Mouse (Mus musculus): ENCODE measurements around the gene Chit1. TPM values are rescaled to one million over a fixed set of nuclear protein-coding genes. Genes with fewer than 3 reads are reported as not detected.

The Chit1 gene
- polyA plus RNA-seq, 1 experiment from 2014 or later: 0.58 TPM

DNA sequence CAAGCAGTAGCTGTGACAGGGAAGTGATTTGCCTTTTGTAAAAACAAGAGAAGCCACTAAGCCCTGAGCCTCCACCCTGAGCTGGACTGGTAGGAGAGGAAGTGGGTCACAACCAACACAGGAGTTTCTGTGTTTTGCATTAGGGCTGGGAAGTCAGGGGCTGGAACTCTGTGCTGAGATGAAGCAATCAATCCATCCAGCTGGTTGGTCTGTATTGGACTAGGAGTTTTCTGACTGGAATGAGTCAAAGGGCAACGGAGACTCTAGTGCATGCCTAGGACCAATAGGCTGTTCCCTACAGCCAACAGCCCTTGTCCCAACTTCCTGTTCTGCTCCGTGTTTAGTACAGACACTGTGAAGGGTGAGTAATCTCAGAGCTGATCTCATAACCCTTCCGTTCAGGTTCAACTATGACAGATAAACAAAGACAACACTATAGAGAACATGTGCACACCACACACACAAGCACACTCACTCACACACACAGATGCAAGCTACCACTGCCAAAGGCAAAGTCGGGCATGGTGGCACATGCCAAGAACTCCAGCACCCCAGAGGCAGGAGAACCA is 45.7 kb upstream of the Chit1 start:
- Histone ChIP-seq H3K4me3 (replicated peaks; ENCODE audit: low read depth, low read length) (no peak overlapping the region), H3K9me3 (replicated peaks; ENCODE audit: low read length) (no peaks in the 10 kb centered on the region), H3K36me3 (ENCODE audit: insufficient read depth, low read length) (no peaks in the 10 kb centered on the region), H3K27ac (peak overlapping the region; percentile 20; the same call in 1 of the 2 replicates), H3K4me2 (ENCODE audit: low read length) (no peak overlapping the region), H3K27me3 (ENCODE audit: insufficient read depth, low read length) (no peaks in the 10 kb centered on the region), H3K9ac (ENCODE audit: low read depth, low read length) (no peak overlapping the region), H3K4me1 (replicated peaks; ENCODE audit: insufficient read depth, low read length) (peaks cover 71% of the 10 kb centered on the region)
- 33% methylated on average over 4 of the region's 4 CpGs for WGBS
- ATAC-seq (replicated peaks; ENCODE audit: low FRiP score, low read depth) (no peak), DNase-seq (ENCODE audit: low spot score) (no peak)
- no peak for TF ChIP-seq CTCF (IDR thresholded peaks at IDR 0.05; ENCODE audit: low read depth)

DNA sequence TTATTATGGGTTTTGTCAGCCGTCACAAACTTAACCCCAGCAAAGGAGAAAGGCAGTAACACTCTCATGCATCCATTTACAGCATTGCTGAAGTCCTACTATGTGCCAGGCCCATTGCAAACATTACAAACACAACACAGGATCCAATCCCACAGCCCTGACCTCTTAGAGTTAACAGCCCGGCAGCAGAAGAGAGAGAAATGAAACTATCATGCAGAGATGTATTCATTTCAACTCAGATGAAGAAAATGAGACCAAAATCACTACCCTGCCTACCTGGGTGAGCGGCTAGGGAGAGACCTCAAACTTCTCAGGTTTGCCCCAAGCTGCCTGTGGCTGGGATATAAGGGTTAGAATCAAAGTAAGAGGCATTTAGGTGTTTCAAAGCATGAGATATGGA is 44.5 kb upstream of the Chit1 start:
- DNase-seq (ENCODE audit: low spot score) (no peak), ATAC-seq (replicated peaks; ENCODE audit: low FRiP score, low read depth) (no peak)
- Histone ChIP-seq H3K36me3 (ENCODE audit: insufficient read depth, low read length) (no peaks in the 10 kb centered on the region), H3K9me3 (replicated peaks; ENCODE audit: low read length) (no peaks in the 10 kb centered on the region), H3K4me1 (replicated peaks; ENCODE audit: insufficient read depth, low read length) (peaks cover 67% of the 10 kb centered on the region), H3K9ac (ENCODE audit: low read depth, low read length) (no peak overlapping the region), H3K4me2 (ENCODE audit: low read length) (no peak overlapping the region), H3K27ac (0 out of 2 replicates have a peak overlapping the region, but pooled peaks have one; percentile 47), H3K27me3 (ENCODE audit: insufficient read depth, low read length) (no peaks in the 10 kb centered on the region), H3K4me3 (replicated peaks; ENCODE audit: low read depth, low read length) (no peak overlapping the region)
- 45% methylated on average over 3 of the region's 3 CpGs for WGBS
- no peak for TF ChIP-seq CTCF (IDR thresholded peaks at IDR 0.05; ENCODE audit: low read depth)

DNA sequence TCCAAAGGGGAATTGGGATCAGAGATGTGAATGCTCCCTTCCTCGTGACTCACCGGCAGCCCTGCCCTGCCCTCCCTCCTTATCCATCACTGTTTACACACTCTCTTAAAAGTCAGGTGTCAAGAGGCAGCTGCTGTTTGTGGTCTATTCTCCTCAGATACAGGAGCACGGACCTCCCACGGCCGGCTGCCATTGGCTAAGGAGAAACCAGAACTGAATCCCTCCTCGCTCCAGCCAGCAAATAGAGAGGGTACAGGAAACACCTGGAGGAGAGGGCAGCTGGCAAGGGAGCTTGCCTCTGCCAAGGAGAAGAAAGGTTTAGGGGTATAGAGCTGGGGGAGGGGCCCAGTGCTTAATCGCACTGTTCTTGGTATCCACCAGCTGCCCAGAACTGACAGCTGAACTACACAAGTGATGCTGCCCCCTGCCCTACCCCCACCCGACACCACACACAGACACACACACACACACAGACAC is 43.9 kb upstream of the Chit1 start:
- TF ChIP-seq CTCF (IDR thresholded peaks at IDR 0.05; ENCODE audit: low read depth): no peak
- Histone ChIP-seq H3K4me2 (ENCODE audit: low read length) (no peak overlapping the region), H3K27ac (0 out of 2 replicates have a peak overlapping the region, but pooled peaks have one; percentile 47), H3K27me3 (ENCODE audit: insufficient read depth, low read length) (no peaks in the 10 kb centered on the region), H3K9me3 (replicated peaks; ENCODE audit: low read length) (no peaks in the 10 kb centered on the region), H3K4me1 (replicated peaks; ENCODE audit: insufficient read depth, low read length) (peaks cover 66% of the 10 kb centered on the region), H3K36me3 (ENCODE audit: insufficient read depth, low read length) (no peaks in the 10 kb centered on the region), H3K9ac (ENCODE audit: low read depth, low read length) (no peak overlapping the region), H3K4me3 (replicated peaks; ENCODE audit: low read depth, low read length) (no peak overlapping the region)
- ATAC-seq (replicated peaks; ENCODE audit: low FRiP score, low read depth) (peak; percentile 53), DNase-seq (ENCODE audit: low spot score) (peak; percentile 82)
- WGBS: 6% methylated on average over 8 of the region's 8 CpGs

GRCm38 (mm10) chr1:134070099-134070669 is 40.9 kb upstream of the Chit1 start:
- 52% methylated on average over 8 of the region's 8 CpGs for WGBS
- TF ChIP-seq CTCF (IDR thresholded peaks at IDR 0.05; ENCODE audit: low read depth): no peak
- Histone ChIP-seq H3K4me1 (replicated peaks; ENCODE audit: insufficient read depth, low read length) (peaks cover 42% of the 10 kb centered on the region), H3K4me3 (replicated peaks; ENCODE audit: low read depth, low read length) (no peak overlapping the region), H3K27me3 (ENCODE audit: insufficient read depth, low read length) (no peaks in the 10 kb centered on the region), H3K4me2 (ENCODE audit: low read length) (no peak overlapping the region), H3K36me3 (ENCODE audit: insufficient read depth, low read length) (0 out of 2 replicates have a peak, but pooled peaks cover under 1% of the 10 kb centered on the region), H3K9me3 (replicated peaks; ENCODE audit: low read length) (no peaks in the 10 kb centered on the region), H3K9ac (ENCODE audit: low read depth, low read length) (no peak overlapping the region), H3K27ac (peak overlapping the region; percentile 72)
- DNase-seq (ENCODE audit: low spot score): no peak
- no peak for ATAC-seq (replicated peaks; ENCODE audit: low FRiP score, low read depth)

DNA sequence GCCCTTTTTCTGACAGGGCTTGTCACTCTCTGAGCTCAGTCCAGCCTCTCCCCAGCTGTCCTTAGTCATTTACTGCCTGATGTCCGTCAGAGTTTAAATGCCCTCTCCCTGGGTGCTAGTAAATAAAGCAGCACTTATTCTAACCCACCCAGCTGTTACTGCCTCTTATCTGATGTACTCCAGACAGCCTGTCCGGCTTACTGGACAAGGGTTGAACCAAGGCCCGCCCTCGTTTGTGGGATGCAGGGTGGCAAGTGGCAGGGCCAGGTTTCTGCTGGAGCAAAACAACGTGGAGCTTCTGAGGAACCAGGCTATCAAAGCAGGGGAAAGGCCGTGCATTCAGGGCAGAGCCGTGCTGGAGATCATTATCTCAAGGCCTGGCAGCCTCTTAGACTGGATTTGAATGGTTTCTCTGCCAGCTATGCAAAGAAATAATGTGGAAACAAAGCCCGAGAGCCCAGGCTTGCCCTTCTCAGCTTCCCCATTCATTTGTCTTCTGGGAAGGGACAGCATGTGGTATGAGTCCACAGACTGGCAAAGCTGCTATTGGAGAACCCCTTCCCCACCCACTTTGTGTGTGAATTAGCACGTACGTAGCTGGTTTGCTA is 39.5 kb upstream of the Chit1 start:
- peaks cover 13% of the 10 kb centered on the region; the same call in 1 of the 2 replicates for H3K36me3 ChIP-seq (ENCODE audit: insufficient read depth, low read length)
- H3K27ac ChIP-seq: peak overlapping the region; percentile 72
- no peaks in the 10 kb centered on the region for H3K9me3 ChIP-seq (replicated peaks; ENCODE audit: low read length)
- H3K27me3 ChIP-seq (ENCODE audit: insufficient read depth, low read length): no peaks in the 10 kb centered on the region
- no peak overlapping the region for H3K9ac ChIP-seq (ENCODE audit: low read depth, low read length)
- no peak overlapping the region for H3K4me2 ChIP-seq (ENCODE audit: low read length)
- H3K4me1 ChIP-seq (replicated peaks; ENCODE audit: insufficient read depth, low read length): peaks cover 45% of the 10 kb centered on the region
- peak; percentile 40; the same call in 1 of the 2 replicates for ATAC-seq (replicated peaks; ENCODE audit: low FRiP score, low read depth)
- WGBS: 37% methylated on average over 10 of the region's 10 CpGs
- peak; percentile 53 for DNase-seq (ENCODE audit: low spot score)
- H3K4me3 ChIP-seq (replicated peaks; ENCODE audit: low read depth, low read length): no peak overlapping the region
- TF ChIP-seq CTCF (IDR thresholded peaks at IDR 0.05; ENCODE audit: low read depth): no peak

DNA sequence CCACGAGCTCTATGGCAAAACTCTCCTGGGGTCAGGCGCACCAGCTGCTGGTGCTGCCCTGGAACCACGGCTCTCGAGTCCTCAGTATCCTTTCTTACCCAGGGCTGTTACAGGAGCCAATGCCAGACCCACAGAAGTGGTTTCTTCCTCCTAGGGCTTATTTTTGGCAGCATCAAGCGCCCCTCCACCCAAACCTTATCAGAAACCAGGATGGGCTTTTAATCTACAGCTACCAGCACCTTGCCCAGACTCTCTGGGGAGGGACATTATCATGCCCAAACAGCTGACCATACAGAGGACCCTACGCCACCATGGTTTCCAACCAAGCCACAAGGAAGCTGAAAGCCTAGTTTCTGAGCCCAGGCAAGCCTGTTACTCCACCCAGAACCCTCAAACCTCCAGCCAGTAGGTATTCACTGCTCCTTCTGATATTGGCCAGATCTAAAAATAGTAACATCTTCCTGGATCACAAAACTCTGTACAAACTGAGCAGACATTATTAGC is 37.9 kb upstream of the Chit1 start:
- Histone ChIP-seq H3K27ac (no peak overlapping the region), H3K27me3 (ENCODE audit: insufficient read depth, low read length) (no peaks in the 10 kb centered on the region), H3K4me1 (replicated peaks; ENCODE audit: insufficient read depth, low read length) (peaks cover 35% of the 10 kb centered on the region), H3K9me3 (replicated peaks; ENCODE audit: low read length) (no peaks in the 10 kb centered on the region), H3K9ac (ENCODE audit: low read depth, low read length) (no peak overlapping the region), H3K36me3 (ENCODE audit: insufficient read depth, low read length) (peaks cover 19% of the 10 kb centered on the region), H3K4me3 (replicated peaks; ENCODE audit: low read depth, low read length) (no peak overlapping the region), H3K4me2 (ENCODE audit: low read length) (no peak overlapping the region)
- no peak for TF ChIP-seq CTCF (IDR thresholded peaks at IDR 0.05; ENCODE audit: low read depth)
- DNase-seq (ENCODE audit: low spot score) (no peak), ATAC-seq (replicated peaks; ENCODE audit: low FRiP score, low read depth) (no peak)
- 85% methylated on average over 6 of the region's 6 CpGs for WGBS

Measured in kidney, postnatal 0 days (tissue).